Mouse (Mus musculus) B cell, adult 2 months (primary cell): ENCODE results near the gene Cyb5r2.

ENCODE experiments used
- DNase-seq, 2 experiments: peaks; one replicate each; pipeline ENCODE4 v3.0.0; 2022

Gene Cyb5r2

DNA sequence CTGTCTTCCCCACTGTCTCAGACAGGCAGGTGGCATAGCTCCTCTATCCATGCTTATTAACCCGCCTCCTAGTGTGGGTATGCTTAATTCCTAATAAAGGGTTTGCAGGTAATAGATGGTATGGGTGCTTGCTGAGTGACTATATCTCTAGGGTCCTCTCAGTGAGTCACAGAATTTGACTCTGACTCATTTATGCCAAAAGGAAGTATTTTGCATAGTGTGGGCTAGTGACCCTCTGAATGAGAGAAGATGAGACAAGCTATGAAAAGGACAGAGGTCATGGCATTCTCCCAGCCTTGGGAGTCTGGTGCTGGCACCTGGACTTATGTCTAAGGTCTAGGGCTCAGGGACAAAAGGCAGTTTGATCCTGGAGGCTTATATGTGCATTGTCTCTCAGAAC is 37.1 kb downstream of the Cyb5r2 start:
- DNase-seq, result no peak

DNA sequence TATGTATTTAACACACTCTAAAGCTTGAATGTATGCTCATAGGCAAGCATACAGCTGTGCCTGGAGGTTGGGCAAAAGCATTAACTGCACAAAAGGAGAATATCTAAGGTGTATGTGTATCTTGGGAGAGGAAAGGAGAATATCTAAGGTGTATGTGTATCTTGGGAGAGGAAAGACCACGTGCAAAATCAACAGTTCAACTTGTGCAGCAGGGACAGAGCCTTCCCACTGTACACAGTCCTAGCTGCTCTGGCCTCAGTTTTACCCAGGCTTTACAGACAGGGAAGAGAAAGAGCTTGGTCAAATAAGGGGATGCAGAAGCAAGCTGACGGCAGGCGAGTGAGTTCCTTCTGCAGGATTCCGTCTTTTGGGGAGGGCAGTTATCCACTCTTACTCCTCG is 43.8 kb downstream of the Cyb5r2 start:
- no peak for DNase-seq

DNA sequence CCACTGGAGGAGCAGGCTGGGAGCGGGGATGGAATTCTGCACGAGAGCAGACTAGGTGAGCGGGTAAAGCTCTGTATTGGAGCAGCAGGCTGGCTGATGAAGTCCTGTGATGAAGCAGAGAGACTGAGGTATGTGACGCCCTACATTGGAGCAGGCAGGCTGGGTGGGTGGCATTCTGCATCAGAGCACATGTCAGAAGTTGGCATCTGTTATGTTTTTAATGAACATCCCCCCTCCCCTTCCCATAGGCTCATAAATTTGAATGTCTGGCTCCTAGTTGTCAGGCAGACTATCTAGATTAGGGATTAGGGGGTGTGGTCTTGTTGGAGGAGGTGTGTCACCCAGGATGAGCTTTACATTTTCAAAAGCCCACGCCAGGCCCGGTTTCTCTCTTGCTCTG is 45.1 kb downstream of the Cyb5r2 start:
- DNase-seq, result no peak

DNA sequence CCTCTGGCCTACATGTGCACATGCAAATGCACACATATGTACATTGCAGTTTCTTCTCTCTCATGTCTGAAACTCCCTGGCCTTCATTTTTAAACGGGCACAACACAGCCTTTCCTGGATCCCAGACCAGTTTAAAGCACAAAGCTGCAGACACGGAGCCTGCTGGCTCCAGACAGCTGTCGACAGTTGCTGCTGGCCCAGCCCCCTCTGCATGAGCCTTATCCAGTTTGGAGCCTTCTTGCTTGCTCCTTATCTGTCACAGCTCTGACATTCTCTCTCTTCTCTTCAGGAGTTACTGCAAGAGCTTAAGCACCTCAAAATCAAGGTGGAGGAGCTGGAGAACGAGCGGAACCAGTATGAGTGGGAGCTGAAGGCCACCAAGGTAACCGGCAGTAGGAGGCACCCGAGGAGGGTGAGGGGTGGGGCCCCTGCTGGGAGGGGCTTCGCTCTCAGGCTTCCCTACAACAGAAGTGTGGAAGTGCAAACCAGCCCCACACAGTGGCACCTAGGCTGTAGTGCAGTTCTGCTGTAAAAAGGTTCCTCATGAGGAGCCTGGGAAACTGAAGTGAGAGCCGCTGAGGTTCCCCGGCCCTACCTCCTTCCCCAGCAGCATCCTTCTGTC is 49.2 kb downstream of the Cyb5r2 start:
- DNase-seq, result peak; percentile 79 to 84

DNA sequence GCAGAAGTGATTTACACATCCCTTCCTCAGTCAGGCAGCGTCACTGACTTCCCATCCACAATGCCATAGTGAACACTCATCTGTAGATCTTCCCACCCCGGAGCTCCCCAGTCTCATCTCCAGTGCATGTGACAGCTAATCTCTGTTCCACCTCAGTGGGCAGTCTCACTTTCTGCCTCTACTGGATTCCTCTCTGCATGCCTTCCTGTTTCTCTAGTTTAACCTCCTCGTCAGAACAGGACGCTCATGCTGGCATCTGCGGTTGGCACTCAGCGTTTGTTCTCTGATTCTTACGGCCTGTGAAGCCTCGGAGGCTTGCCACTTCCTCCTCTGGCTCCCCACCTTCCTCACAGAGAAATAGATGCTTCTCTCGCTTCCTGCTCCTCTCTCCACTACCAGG is 50.2 kb downstream of the Cyb5r2 start:
- peak; percentile 68 to 74 for DNase-seq

DNA sequence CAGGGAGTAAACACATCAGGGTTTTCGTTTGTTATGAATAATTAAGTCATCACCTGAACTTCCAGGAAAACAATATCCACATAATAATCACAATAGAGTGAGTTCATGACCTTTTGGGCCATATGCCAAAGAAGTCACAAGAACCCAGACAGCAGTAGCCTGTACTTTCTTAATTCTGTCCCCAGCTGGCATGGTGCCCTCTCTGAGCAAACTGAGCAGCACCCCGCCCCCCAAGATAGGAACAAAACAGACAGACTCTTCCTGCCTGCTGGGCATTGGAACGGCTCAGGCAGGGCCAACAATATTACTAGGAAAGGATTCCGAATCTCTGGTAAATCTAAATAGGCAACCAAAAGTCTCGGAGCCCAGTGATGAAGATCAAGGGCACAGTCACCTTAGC is 51.9 kb downstream of the Cyb5r2 start:
- DNase-seq, result no peak

DNA sequence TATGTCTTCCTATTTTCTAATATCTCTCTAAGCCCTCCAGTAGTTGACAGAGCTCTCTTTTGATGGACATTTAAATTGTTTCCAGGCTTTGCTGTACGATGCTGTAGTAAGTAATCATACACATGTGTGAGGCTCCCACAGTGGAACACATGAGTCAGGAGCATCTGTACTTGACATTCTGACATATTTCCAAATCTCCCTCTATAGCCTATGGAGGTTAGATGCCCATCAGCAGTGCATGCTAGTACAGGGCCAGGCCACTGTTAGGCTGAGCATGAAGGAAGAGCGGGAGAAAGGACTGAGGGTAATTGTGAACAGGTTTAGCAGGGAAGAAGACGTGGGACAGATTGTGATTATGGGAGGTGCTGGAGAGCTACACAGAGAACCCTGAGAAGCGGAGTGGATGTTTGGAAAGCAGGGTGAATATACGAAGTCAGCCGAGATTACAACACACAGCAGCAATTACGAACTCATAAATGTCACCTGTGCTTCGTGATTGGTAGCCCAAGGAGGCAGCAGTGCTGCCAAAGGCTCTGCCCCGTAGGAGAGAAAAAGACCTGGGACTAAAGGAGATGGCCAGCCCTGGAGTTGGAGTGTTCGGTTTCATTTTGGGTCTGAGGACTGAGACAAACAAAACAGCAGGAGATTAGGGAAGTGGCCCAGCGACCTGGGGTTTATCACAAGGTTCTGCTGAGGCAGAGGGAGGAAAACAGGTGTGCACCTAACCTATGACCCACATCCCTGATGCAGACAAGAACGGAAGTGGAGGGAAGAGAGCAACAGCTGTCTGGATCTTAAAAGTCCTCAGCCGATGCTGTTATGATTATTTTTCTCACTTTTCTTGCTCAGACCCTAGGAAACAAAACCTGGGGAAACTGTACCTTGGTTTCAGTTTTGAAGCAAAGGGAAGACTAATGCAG is 55.1 kb downstream of the Cyb5r2 start:
- DNase-seq, result peak; percentile 21 to 38

DNA sequence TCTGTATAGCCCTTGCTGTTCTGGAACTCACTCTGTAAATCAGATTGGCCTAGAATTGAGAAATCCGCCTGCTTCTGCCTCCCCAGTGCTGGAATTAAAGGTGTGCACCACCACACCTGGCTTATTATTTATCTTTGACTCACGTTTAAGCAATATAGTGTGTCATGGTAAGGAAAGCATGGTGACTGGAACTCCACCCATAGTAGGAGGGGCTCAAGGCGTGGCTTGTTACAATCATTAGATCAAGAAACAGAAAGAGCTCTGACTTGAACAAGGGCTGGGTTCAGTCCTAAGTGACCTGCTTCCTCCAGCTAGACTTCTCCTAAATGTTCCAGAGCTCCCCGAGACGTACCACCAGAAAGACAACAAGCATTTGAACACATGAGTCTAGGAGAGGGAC is 57.2 kb downstream of the Cyb5r2 start:
- no peak for DNase-seq

DNA sequence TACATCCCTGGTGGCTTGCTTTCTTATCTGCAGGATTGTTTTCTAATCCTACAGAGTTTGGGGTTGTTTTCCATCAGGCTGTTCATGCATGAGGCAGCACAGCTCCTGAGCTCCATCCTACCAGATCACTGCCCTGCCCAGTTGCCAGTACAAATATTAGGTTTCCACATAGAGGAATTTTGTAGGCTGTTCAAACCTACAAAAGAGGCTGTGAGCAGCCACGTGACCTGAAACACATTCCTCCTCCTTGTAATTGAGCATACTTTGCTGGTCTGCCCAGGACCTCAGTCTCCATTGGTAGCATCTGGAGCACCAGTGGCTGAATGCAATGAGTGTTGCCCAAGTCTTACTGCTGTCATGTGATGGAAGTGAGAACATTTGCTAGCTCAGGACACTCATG is 57.9 kb downstream of the Cyb5r2 start:
- no peak for DNase-seq
